Mouse (Mus musculus) embryo, embryonic 11 days (tissue): Measurements from ENCODE around the gene Bloc1s1.
A peak's percentile ranks its signal among the peaks of the same experiment; 100 is the strongest.

Experiments used
- DNase-seq: peaks from one replicate; pipeline ENCODE4 v3.0.0-alpha.2; 2015

Gene Bloc1s1

DNA sequence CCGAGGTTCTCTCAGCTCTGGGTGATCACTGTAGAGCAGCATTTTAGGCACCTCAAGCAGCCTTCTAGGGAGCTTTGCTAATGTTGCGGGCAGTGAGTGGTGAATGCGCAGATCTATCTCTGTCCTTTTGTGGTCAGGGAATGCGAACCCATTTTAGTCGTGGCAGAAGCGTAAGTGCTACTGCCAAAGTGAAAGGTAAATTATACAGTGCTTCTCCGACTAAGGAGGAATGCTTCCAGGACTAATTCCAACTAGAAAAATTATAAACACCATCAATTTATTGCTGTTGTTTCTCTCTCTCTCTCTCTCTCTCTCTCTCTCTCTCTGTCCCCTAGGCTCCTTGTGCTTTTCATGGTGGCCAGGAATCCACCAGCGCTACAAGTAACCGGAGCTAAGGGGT lies at the start of gene Bloc1s1:
Gene Bloc1s1, minus strand, starts transcription at position 101 of the 400 bp plus-strand sequence.
- DNase-seq: no peak

GRCm38 (mm10) chr10:128972841-128973240 lies 49.0 kb upstream of the Bloc1s1 start:
- DNase-seq: no peak

- DNase-seq: no peak
Observed at GRCm38 (mm10) chr10:128970740-128971250, 47.0 kb upstream of the Bloc1s1 start.

DNA sequence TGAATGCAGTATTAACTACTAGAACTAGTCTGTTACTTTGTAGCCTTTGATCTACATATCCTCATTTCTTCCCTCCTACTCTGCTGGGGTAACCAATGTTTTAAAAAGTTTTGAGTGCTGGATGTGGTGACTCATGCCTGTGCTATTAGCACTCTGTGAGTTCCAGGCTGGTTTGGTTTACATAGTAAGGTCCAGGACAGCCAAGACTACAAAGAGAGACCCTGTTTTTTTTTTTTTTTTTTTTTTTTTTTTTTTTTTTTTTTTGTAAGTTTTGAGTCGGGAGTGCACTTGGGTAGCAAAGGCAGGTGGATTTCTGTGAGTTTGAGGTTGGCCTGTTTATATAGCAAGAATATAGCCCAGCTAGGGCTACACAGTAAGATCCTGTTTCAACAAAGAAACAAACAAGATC lies 44.5 kb upstream of the Bloc1s1 start:
- no peak for DNase-seq

DNA sequence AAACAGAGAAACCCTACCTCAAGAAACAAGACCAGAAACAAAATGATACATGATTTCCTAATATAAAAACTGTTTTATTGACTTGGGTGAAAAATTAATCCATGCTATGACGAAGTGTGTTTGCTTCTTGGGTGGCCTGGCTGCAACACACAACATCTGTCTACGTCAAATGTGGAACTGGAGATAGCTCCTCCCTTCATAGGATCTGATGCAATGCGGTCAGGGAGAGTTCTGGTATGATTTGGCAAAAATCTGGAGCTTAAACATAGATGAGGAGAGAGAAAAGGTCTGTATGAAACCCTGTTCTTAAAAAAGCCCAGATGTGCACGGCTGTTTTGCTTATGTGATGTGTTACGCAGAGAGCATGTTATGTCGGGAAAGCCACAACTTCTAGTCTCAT lies 42.0 kb upstream of the Bloc1s1 start:
- no peak for DNase-seq

GRCm38 (mm10) chr10:128964961-128965360 lies 41.1 kb upstream of the Bloc1s1 start:
- DNase-seq: no peak

DNA sequence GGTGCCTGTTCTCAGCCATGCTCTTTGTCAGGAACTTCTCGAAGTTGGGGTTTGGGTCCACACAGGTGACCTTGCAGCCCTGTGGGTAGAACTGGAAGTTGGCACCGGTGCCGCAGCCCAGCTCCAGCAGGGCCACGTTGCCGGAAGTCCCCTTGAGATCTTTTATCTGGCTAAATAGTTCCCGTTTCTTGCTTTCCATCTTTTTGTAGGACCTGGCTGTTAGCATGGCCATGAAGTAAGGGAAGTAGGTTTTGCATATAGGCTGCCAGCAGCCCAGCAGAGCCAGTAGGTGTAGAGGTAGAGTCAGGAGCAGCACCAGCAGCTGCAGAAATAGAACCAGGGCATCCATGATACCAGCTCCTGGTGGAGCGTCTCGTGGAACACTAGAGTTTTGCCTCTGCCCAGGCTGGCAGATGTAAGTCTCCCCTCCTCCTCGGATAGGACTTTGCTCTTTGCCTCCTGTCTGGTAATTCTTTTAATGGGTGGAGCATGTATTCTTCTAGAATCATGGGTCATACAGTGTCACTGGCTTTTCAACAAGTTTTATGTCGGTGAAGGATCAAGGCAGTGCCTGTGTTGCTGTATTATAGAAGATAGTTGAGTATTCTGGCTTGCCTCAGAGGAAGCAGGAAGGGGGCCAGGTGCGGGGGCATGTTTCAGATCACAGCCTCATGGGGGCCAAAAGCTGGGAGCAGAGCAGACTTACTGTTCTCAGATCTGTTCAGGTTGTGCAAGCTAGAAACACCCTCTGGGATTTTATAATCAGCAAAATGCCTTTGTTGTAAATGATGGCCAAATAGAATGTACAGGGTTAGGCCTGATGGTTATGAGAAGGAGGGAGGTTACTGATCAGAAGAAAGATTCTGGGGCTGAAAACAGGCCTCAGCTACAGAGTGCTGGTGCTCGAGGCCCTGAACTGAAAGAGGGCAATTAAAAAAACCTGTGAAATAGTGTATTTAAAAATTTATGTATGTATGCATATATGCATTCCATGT lies 37.1 kb upstream of the Bloc1s1 start, which contains the start of gene Mettl7b:
Gene Mettl7b, minus strand, starts transcription at position 399 of the 995 bp plus-strand sequence.
- DNase-seq: no peak

DNA sequence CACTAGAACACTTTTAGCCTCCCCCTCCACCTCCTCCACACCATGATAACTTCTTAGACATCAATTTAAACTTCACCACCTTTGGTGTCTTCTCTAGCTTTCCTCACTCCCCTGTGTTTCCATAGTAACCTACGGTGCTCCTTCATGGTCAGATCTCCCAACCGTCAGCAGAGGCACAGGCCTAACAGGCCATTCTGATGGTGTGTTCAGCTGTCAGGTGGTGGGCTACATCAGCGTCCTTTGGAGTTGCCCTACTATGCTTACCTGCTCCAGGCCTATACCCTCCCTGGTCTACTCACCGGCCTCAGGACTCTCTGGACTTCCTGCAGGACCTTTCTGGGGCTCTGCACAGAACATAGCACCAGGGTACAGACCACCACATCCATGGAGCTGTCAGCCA lies 36.3 kb upstream of the Bloc1s1 start:
- DNase-seq: no peak

DNA sequence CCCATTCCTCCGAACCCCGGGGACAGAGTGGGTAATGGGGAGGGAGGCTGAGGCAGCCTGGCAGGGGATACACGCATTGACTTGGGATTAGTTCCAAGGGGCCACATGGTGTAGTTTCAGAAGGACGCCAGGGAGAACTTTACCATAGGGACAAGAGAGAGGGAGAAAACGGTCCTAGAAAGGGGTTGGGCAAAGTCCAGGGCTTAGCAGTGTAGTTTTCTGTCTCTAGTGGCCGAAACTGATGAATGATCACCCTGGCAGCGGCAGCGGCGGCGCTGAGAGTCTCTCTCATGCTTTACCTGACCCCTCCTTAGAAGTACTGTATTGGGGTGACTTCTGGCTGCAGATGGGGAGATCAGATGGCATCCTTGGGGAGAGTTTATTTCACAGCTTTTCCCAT lies 34.5 kb upstream of the Bloc1s1 start:
- DNase-seq: no peak

GRCm38 (mm10) chr10:128950208-128950887 lies 26.5 kb upstream of the Bloc1s1 start:
- DNase-seq: no peak

GRCm38 (mm10) chr10:128947496-128947895 lies 23.7 kb upstream of the Bloc1s1 start:
- DNase-seq: no peak

GRCm38 (mm10) chr10:128945675-128946074 lies 21.8 kb upstream of the Bloc1s1 start:
- no peak for DNase-seq

GRCm38 (mm10) chr10:128940475-128941061 lies 16.7 kb upstream of the Bloc1s1 start:
- DNase-seq: no peak

DNA sequence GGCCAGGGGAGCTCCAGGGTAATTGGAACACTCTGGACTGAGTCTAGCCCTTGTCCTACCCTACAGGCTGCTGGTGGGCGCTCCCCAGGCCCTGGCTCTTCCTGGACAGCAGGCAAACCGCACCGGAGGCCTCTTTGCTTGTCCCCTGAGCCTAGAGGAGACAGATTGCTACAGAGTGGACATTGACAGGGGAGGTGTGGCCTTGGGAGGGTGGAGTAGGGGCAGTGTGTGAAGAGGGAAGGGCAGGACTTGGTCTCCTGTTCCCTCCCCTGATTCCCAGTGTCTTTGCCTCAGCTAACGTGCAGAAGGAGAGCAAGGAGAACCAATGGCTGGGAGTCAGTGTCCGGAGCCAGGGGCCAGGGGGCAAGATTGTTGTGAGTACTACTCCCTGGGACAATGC lies 15.1 kb upstream of the Bloc1s1 start:
- DNase-seq: no peak

GRCm38 (mm10) chr10:128938457-128938856 lies 14.6 kb upstream of the Bloc1s1 start:
- DNase-seq: no peak

- DNase-seq: no peak
Observed at GRCm38 (mm10) chr10:128937756-128938390, 14.0 kb upstream of the Bloc1s1 start.

DNA sequence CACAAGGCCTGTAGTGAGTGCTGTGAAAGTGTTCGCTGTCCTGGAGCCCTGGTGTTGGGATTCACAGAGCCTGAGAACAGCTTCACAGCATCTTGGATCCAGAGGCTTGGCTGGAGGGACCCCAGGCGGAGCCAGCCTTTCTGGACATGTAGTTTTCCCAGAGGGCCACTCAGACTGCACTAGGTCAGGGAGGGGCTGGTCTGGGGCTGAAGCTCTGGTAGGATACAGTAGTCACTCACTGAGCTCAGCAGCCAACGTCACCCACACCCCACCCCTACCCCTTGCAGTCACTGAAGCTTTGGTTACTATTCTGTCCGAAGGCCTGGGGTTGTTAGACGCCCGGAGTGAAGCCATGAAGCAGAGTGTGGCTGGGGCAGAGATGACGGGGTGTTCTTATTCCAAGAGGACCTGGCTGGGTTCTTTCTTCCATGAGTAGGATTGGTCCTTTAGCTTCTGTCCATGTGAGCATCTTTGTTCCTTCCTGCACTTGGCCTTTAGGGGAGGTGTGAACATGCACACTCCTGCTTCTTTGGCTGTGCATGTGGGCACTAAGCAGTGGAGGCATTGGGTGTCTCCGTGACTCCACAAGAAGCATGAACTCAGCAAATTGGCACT lies 12.1 kb upstream of the Bloc1s1 start:
- DNase-seq: no peak

GRCm38 (mm10) chr10:128934997-128935787 lies 11.4 kb upstream of the Bloc1s1 start:
- no peak for DNase-seq

DNA sequence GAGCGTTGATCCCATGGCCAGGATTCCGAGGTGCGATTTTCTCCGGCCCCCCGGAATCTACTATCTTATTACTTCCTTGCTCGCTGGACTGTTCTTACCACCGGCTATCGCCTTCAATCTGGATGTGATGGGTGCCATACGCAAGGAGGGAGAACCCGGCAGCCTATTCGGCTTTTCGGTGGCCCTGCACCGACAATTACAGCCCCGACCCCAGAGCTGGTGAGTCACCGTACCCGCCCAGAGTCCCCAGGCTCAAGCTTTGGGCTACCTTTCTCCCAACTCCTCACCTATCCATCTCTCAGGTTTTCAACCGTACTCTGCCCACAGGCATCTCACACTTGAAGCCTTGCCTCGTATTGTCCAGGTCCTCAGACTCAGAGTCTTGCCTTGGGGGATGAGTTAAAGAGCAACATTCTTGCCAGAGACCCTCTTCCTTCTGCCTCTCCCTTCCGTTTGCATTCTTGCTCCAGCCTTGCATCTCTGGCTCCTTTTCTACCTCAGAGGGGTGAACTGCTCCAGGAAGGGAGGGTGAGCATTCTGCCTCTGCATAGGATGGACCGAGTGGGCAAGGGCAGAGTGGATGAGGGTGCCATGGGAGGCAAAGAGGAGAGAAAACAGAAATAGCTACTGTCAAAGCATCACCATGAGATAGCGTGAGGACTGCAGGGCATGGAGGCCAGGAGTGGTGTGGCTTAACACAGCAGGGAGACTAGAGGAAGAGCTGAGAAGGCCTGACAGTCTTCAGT lies 10.3 kb upstream of the Bloc1s1 start:
- peak; percentile 20 for DNase-seq

DNA sequence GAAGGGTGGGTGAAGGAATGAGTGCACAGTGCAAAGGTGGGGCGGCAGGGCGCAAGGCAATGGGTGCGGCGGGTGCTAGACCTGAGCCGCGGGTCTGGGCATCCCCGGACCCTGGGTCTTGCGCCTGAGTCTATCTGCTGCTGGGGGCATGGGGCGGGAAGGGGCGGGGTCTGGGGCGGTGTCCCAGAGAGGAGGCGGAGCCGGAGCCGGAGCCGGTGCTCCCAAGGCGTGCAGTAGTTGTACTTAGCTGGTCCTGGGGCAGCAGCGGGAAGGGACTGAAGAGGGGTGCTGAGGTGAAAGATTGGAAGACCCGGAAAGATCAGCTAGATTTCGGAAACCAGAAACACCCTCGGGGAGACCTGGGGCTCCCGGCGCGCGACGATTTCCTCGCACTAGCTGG lies 9.7 kb upstream of the Bloc1s1 start, which contains the start of gene Itga7:
Gene Itga7, plus strand, starts transcription at position 245 of the 400 bp plus-strand sequence.
- peak; percentile 74 for DNase-seq

DNA sequence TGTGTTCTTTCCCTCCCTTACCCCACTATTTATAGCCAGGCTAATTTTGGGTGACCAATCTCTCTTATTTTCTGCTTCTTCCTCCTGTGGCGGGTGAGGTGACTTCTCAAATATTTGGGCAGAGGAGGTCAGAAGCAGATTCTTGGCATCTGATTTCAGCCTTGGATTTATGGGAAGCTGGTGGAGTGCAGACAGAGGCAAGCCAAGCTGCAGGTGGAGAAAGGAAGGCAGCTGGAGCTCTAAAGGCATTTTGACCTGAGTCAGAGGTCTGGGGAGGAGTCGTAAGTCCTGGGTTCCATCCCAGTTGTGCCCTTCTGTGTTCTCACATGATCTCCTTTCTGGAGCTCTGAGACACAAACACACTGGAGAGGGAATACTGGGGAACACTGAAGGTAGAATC lies 7.6 kb upstream of the Bloc1s1 start:
- no peak for DNase-seq
